Mouse (Mus musculus): ENCODE results near the gene Hint2. TPM values are rescaled to one million over a fixed set of nuclear protein-coding genes. Genes with fewer than 3 reads are reported as not detected.

The Hint2 gene
- polyA plus RNA-seq, 1 experiment from 2014 or later, result 84.7 TPM

DNA sequence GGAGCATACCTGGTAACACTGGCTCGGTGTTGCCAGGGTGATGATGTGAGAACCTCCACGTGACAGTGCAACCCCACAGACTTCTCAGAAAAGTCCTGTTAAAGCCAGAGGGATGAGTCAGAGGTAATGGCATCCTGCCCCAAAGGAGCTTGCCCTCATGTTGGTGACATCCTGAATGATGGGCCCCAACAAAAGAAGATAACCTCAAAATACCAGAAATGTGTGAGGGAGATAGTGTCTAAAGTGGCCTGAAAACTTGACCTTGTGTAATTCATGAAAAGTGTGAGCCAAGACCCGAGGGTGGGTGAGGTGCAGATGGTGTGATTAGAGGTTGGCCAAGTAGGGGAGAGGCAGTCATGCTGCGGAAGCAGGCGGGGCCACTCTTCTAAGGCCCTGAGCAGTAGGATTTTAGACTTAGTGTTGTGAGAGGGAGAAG lies 37.6 kb upstream of the Hint2 start:
- no peak for ATAC-seq (replicated peaks; ENCODE audit: insufficient number of reproducible peaks, low FRiP score, low TSS enrichment, low read depth)
- H3K9me3 ChIP-seq (replicated peaks; ENCODE audit: control insufficient read depth, low read length), result no peaks in the 10 kb centered on the region
- DNase-seq (ENCODE audit: low spot score), result no peak
- H3K4me1 ChIP-seq (ENCODE audit: control insufficient read depth, insufficient read depth, low read length), result no peaks in the 10 kb centered on the region
- H3K36me3 ChIP-seq (replicated peaks; ENCODE audit: control insufficient read depth, insufficient read depth, low read depth, low read length), result no peaks in the 10 kb centered on the region; the same call in 1 of the 2 replicates
- H3K9ac ChIP-seq (replicated peaks; ENCODE audit: low read length), result no peak overlapping the region
- no peaks in the 10 kb centered on the region for H3K27me3 ChIP-seq (ENCODE audit: control insufficient read depth, insufficient read depth, low read length)
- no peak overlapping the region for H3K4me3 ChIP-seq (ENCODE audit: low read depth, low read length)
- H3K4me2 ChIP-seq (ENCODE audit: low read depth, low read length), result no peak overlapping the region
- WGBS, result 84% methylated on average over 5 of the region's 5 CpGs
- H3K27ac ChIP-seq (replicated peaks; ENCODE audit: low read depth, low read length), result no peak overlapping the region

- H3K36me3 ChIP-seq (replicated peaks; ENCODE audit: control insufficient read depth, insufficient read depth, low read depth, low read length), result no peaks in the 10 kb centered on the region; the same call in 1 of the 2 replicates
- H3K27ac ChIP-seq (replicated peaks; ENCODE audit: low read depth, low read length), result no peak overlapping the region
- ATAC-seq (replicated peaks; ENCODE audit: insufficient number of reproducible peaks, low FRiP score, low TSS enrichment, low read depth) (no peak), DNase-seq (ENCODE audit: low spot score) (no peak)
- no peaks in the 10 kb centered on the region for H3K9me3 ChIP-seq (replicated peaks; ENCODE audit: control insufficient read depth, low read length)
- H3K4me2 ChIP-seq (ENCODE audit: low read depth, low read length), result no peak overlapping the region
- WGBS, result 82% methylated on average over 5 of the region's 5 CpGs
- H3K4me3 ChIP-seq (ENCODE audit: low read depth, low read length), result no peak overlapping the region
- no peaks in the 10 kb centered on the region for H3K27me3 ChIP-seq (ENCODE audit: control insufficient read depth, insufficient read depth, low read length)
- H3K4me1 ChIP-seq (ENCODE audit: control insufficient read depth, insufficient read depth, low read length), result no peaks in the 10 kb centered on the region
- H3K9ac ChIP-seq (replicated peaks; ENCODE audit: low read length), result no peak overlapping the region
Observed at GRCm38 (mm10) chr4:43691026-43691425, 34.8 kb upstream of the Hint2 start.

- Histone ChIP-seq H3K36me3 (replicated peaks; ENCODE audit: control insufficient read depth, insufficient read depth, low read depth, low read length) (no peaks in the 10 kb centered on the region; the same call in 1 of the 2 replicates), H3K9me3 (replicated peaks; ENCODE audit: control insufficient read depth, low read length) (no peaks in the 10 kb centered on the region), H3K4me3 (ENCODE audit: low read depth, low read length) (no peak overlapping the region), H3K4me1 (ENCODE audit: control insufficient read depth, insufficient read depth, low read length) (no peaks in the 10 kb centered on the region), H3K4me2 (ENCODE audit: low read depth, low read length) (no peak overlapping the region), H3K27ac (replicated peaks; ENCODE audit: low read depth, low read length) (no peak overlapping the region), H3K9ac (replicated peaks; ENCODE audit: low read length) (no peak overlapping the region), H3K27me3 (ENCODE audit: control insufficient read depth, insufficient read depth, low read length) (no peaks in the 10 kb centered on the region)
- ATAC-seq (replicated peaks; ENCODE audit: insufficient number of reproducible peaks, low FRiP score, low TSS enrichment, low read depth) (no peak), DNase-seq (ENCODE audit: low spot score) (no peak)
- 95% methylated on average over 17 of the region's 17 CpGs for WGBS
Observed at GRCm38 (mm10) chr4:43690021-43690420, 33.8 kb upstream of the Hint2 start.

DNA sequence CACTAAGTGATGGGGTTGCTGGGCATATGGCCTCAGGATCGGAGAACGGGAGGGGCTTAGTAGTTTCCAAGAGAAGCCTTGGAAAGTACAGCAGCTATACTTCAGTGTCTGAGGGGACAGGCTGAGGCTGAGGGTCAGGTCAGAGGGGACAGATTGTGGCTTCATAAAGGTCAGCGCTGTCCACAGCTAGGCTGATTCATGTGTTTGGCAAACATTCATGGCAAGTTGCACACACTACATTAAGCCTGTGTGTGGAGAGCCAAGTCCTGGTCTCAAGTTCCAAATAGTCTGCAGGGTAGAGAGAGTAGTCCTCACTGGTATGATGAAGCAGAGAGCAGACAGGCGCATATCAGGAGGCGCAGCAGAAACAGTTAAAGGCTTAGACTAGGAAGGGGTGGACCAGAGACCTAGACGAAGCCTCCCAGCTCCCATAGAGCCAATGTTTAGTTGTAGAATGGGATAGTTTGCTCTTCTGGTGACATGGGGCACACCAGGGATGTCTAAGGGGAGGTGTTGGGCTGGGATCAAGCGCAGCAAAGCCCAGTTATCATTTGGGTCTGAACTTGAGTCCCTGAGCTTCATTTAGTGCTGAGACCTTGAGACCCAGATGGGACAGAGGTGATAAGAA lies 23.3 kb upstream of the Hint2 start:
- ATAC-seq (replicated peaks; ENCODE audit: insufficient number of reproducible peaks, low FRiP score, low TSS enrichment, low read depth), result no peak
- H3K36me3 ChIP-seq (replicated peaks; ENCODE audit: control insufficient read depth, insufficient read depth, low read depth, low read length), result no peaks in the 10 kb centered on the region; the same call in 1 of the 2 replicates
- WGBS, result 88% methylated on average over 7 of the region's 7 CpGs

GRCm38 (mm10) chr4:43678541-43678940 lies 22.3 kb upstream of the Hint2 start:
- H3K9me3 ChIP-seq (replicated peaks; ENCODE audit: control insufficient read depth, low read length), result no peaks in the 10 kb centered on the region
- no peak overlapping the region for H3K4me2 ChIP-seq (ENCODE audit: low read depth, low read length)
- H3K27me3 ChIP-seq (ENCODE audit: control insufficient read depth, insufficient read depth, low read length), result no peaks in the 10 kb centered on the region
- no peaks in the 10 kb centered on the region for H3K4me1 ChIP-seq (ENCODE audit: control insufficient read depth, insufficient read depth, low read length)
- no peak overlapping the region for H3K9ac ChIP-seq (replicated peaks; ENCODE audit: low read length)
- H3K4me3 ChIP-seq (ENCODE audit: low read depth, low read length), result no peak overlapping the region
- no peak for DNase-seq (ENCODE audit: low spot score)
- ATAC-seq (replicated peaks; ENCODE audit: insufficient number of reproducible peaks, low FRiP score, low TSS enrichment, low read depth), result no peak
- WGBS, result 92% methylated on average over 6 of the region's 6 CpGs
- no peak overlapping the region for H3K27ac ChIP-seq (replicated peaks; ENCODE audit: low read depth, low read length)
- H3K36me3 ChIP-seq (replicated peaks; ENCODE audit: control insufficient read depth, insufficient read depth, low read depth, low read length), result no peaks in the 10 kb centered on the region; the same call in 1 of the 2 replicates

More for the DNA sequence above, 23.3 kb upstream of the Hint2 start:
- H3K9me3 ChIP-seq (replicated peaks; ENCODE audit: control insufficient read depth, low read length), result no peaks in the 10 kb centered on the region
- H3K4me3 ChIP-seq (ENCODE audit: low read depth, low read length), result no peak overlapping the region
- no peaks in the 10 kb centered on the region for H3K4me1 ChIP-seq (ENCODE audit: control insufficient read depth, insufficient read depth, low read length)
- DNase-seq (ENCODE audit: low spot score), result no peak
- no peak overlapping the region for H3K9ac ChIP-seq (replicated peaks; ENCODE audit: low read length)
- no peak overlapping the region for H3K27ac ChIP-seq (replicated peaks; ENCODE audit: low read depth, low read length)
- H3K27me3 ChIP-seq (ENCODE audit: control insufficient read depth, insufficient read depth, low read length), result no peaks in the 10 kb centered on the region
- H3K4me2 ChIP-seq (ENCODE audit: low read depth, low read length), result no peak overlapping the region

DNA sequence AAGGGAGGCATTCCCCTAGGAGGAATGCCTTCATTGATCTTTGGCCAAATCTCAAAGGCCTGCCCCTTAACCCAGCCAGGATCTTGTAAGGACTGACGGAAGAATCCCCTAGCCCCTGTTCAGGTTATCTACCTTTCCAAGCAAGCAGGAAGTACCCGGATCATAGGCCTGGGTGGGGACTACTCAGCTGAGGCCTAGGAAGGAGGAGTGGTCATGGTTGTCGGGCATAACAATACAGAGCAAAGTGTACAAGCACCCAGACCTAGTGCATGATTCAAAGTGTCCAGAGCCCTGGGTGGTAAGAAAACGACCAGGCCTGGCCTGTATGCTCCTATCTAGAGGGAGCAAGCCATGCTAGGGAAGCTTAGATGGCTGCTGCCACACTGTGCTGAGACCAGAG lies 19.3 kb upstream of the Hint2 start:
- H3K27me3 ChIP-seq (ENCODE audit: control insufficient read depth, insufficient read depth, low read length), result no peaks in the 10 kb centered on the region
- no peak overlapping the region for H3K4me3 ChIP-seq (ENCODE audit: low read depth, low read length)
- no peak overlapping the region for H3K27ac ChIP-seq (replicated peaks; ENCODE audit: low read depth, low read length)
- H3K9me3 ChIP-seq (replicated peaks; ENCODE audit: control insufficient read depth, low read length), result no peaks in the 10 kb centered on the region
- WGBS, result 78% methylated on average over 4 of the region's 4 CpGs
- H3K4me2 ChIP-seq (ENCODE audit: low read depth, low read length), result no peak overlapping the region
- H3K9ac ChIP-seq (replicated peaks; ENCODE audit: low read length), result no peak overlapping the region
- ATAC-seq (replicated peaks; ENCODE audit: insufficient number of reproducible peaks, low FRiP score, low TSS enrichment, low read depth) (no peak), DNase-seq (ENCODE audit: low spot score) (no peak)
- H3K4me1 ChIP-seq (ENCODE audit: control insufficient read depth, insufficient read depth, low read length), result no peaks in the 10 kb centered on the region
- H3K36me3 ChIP-seq (replicated peaks; ENCODE audit: control insufficient read depth, insufficient read depth, low read depth, low read length), result no peaks in the 10 kb centered on the region

DNA sequence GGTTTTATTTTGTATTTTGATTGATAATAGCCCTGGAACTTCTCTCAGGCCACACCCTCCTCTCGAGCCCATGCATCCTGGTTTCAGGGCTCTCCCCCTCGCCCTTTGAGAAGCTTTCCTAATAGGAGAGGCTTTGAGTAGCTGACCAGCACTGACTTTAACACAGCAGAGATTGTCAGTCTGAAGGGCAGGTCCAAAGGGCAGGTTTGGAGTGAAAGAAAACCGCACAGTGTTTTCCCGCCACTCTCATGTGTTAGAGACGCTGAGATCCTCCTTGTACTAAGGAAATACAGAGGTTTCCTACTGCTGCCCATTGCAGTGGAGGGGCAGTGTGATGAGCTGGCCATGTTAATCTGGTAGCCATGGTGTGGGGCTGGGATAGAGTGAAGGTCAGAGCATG lies 18.7 kb upstream of the Hint2 start:
- Histone ChIP-seq H3K36me3 (replicated peaks; ENCODE audit: control insufficient read depth, insufficient read depth, low read depth, low read length) (no peaks in the 10 kb centered on the region), H3K9me3 (replicated peaks; ENCODE audit: control insufficient read depth, low read length) (no peaks in the 10 kb centered on the region), H3K4me1 (ENCODE audit: control insufficient read depth, insufficient read depth, low read length) (no peaks in the 10 kb centered on the region), H3K27me3 (ENCODE audit: control insufficient read depth, insufficient read depth, low read length) (no peaks in the 10 kb centered on the region), H3K4me3 (ENCODE audit: low read depth, low read length) (no peak overlapping the region), H3K27ac (replicated peaks; ENCODE audit: low read depth, low read length) (no peak overlapping the region), H3K9ac (replicated peaks; ENCODE audit: low read length) (no peak overlapping the region), H3K4me2 (ENCODE audit: low read depth, low read length) (no peak overlapping the region)
- DNase-seq (ENCODE audit: low spot score) (no peak), ATAC-seq (replicated peaks; ENCODE audit: insufficient number of reproducible peaks, low FRiP score, low TSS enrichment, low read depth) (no peak)
- 74% methylated on average over 5 of the region's 5 CpGs for WGBS

DNA sequence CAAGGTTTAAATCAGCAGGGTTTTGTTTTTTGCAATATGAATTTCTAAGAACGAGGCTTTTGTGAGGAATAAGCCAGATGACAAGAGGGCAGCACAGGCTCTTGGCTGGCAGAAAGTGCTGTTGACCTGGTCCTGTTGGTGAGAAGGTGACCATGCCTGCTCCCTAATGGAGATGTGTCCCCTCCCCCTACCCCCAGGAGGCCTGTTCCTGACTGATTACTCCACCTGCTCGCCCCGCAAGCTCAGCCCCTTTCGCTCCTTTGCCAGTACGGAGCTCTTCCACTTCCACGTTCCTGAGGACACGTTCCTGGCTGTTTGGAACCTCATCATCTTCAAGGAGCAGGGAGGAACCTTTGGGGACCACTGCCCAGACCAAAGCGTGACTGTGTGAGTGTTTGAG lies 17.4 kb upstream of the Hint2 start:
- no peaks in the 10 kb centered on the region for H3K9me3 ChIP-seq (replicated peaks; ENCODE audit: control insufficient read depth, low read length)
- DNase-seq (ENCODE audit: low spot score) (no peak), ATAC-seq (replicated peaks; ENCODE audit: insufficient number of reproducible peaks, low FRiP score, low TSS enrichment, low read depth) (no peak)
- H3K4me2 ChIP-seq (ENCODE audit: low read depth, low read length), result no peak overlapping the region
- WGBS, result 80% methylated on average over 8 of the region's 8 CpGs
- no peak overlapping the region for H3K9ac ChIP-seq (replicated peaks; ENCODE audit: low read length)
- H3K36me3 ChIP-seq (replicated peaks; ENCODE audit: control insufficient read depth, insufficient read depth, low read depth, low read length), result no peaks in the 10 kb centered on the region
- H3K4me1 ChIP-seq (ENCODE audit: control insufficient read depth, insufficient read depth, low read length), result no peaks in the 10 kb centered on the region
- H3K27me3 ChIP-seq (ENCODE audit: control insufficient read depth, insufficient read depth, low read length), result no peaks in the 10 kb centered on the region
- H3K4me3 ChIP-seq (ENCODE audit: low read depth, low read length), result no peak overlapping the region
- no peak overlapping the region for H3K27ac ChIP-seq (replicated peaks; ENCODE audit: low read depth, low read length)

All from embryonic facial prominence, embryonic 11.5 days (tissue).